Comparison of ENCODE assay signal across 16 mouse cellular contexts in genomic region chr19:17240170-17241077, GRCm38 (mm10).
DNase-seq lines count a peak whose midpoint lies in the region; ATAC-seq and TF ChIP-seq lines count a peak whose summit lies in the region.
"Had no signal": no experiment of that assay in that cellular context is flagged by ENCODE, and none has a peak within 500 bp of the region (broad histone marks: within the 10 kb centered on the region; RNA-seq: fewer than 3 reads in every experiment).

No protein-coding gene starts in this region.

- no peaks in the 10 kb centered on the region for H3K9me3 ChIP-seq in midbrain, postnatal 0 days (ENCODE audit: low read length)
- no peaks in the 10 kb centered on the region for H3K9me3 ChIP-seq in midbrain, embryonic 16.5 days (replicated peaks; ENCODE audit: control insufficient read depth, low read length, poor library complexity, severe bottlenecking)
- H3K9me3 ChIP-seq in forebrain, embryonic 10.5 days = no peaks in the 10 kb centered on the region
- H3K9me3 ChIP-seq: embryonic facial prominence, embryonic 10.5 days; G1E; heart, embryonic 12.5 days; limb, embryonic 15.5 days; midbrain, embryonic 10.5 days had no signal

- no peak for TF ChIP-seq CTCF in midbrain, postnatal 0 days (IDR thresholded peaks at IDR 0.05)

- no peak overlapping the region for H3K9ac ChIP-seq in midbrain, postnatal 0 days (replicated peaks; ENCODE audit: low read length, poor library complexity, severe bottlenecking)
- no peak overlapping the region for H3K9ac ChIP-seq in midbrain, embryonic 16.5 days (ENCODE audit: low read depth, low read length)
- H3K9ac ChIP-seq: heart, embryonic 12.5 days; limb, embryonic 15.5 days had no signal

- H3K4me3 ChIP-seq in midbrain, postnatal 0 days (ENCODE audit: low read depth, low read length) = no peak overlapping the region
- H3K4me3 ChIP-seq in midbrain, embryonic 16.5 days (ENCODE audit: low read depth, low read length) = no peak overlapping the region
- H3K4me3 ChIP-seq in forebrain, embryonic 10.5 days = no peak overlapping the region
- H3K4me3 ChIP-seq: embryonic facial prominence, embryonic 10.5 days; gastrocnemius, adult 2 months; heart, embryonic 12.5 days; limb, embryonic 15.5 days; midbrain, embryonic 10.5 days had no signal

- 87% methylated on average over 7 of the region's 7 CpGs for WGBS in midbrain, postnatal 0 days
- 90% methylated on average over 7 of the region's 7 CpGs for WGBS in midbrain, embryonic 16.5 days
- WGBS in forebrain, embryonic 10.5 days = 86% methylated on average over 7 of the region's 7 CpGs

- no peaks in the 10 kb centered on the region for H3K36me3 ChIP-seq in midbrain, postnatal 0 days (ENCODE audit: insufficient read depth, low read length)
- H3K36me3 ChIP-seq in midbrain, embryonic 16.5 days (ENCODE audit: control insufficient read depth, insufficient read depth, low read length) = no peaks in the 10 kb centered on the region
- H3K36me3 ChIP-seq in forebrain, embryonic 10.5 days (replicated peaks) = no peaks in the 10 kb centered on the region
- H3K36me3 ChIP-seq: embryonic facial prominence, embryonic 10.5 days; G1E; heart, embryonic 12.5 days; limb, embryonic 15.5 days; midbrain, embryonic 10.5 days had no signal

- no peaks in the 10 kb centered on the region for H3K27me3 ChIP-seq in midbrain, postnatal 0 days (ENCODE audit: insufficient read depth, low read length)
- no peaks in the 10 kb centered on the region for H3K27me3 ChIP-seq in midbrain, embryonic 16.5 days (ENCODE audit: control insufficient read depth, insufficient read depth, low read depth, low read length)
- no peaks in the 10 kb centered on the region for H3K27me3 ChIP-seq in forebrain, embryonic 10.5 days (ENCODE audit: poor library complexity, severe bottlenecking)
- H3K27me3 ChIP-seq: heart, embryonic 12.5 days; limb, embryonic 15.5 days had no signal

- no peak overlapping the region for H3K27ac ChIP-seq in midbrain, postnatal 0 days (ENCODE audit: low read depth, low read length)
- H3K27ac ChIP-seq in midbrain, embryonic 16.5 days (ENCODE audit: low read length) = no peak overlapping the region
- no peak overlapping the region for H3K27ac ChIP-seq in forebrain, embryonic 10.5 days
- H3K27ac ChIP-seq: embryonic facial prominence, embryonic 10.5 days; gastrocnemius, adult 2 months; limb, embryonic 15.5 days; midbrain, embryonic 10.5 days had no signal

- H3K4me1 ChIP-seq in midbrain, postnatal 0 days (ENCODE audit: insufficient read depth, low read length) = no peaks in the 10 kb centered on the region
- H3K4me1 ChIP-seq in midbrain, embryonic 16.5 days (ENCODE audit: control insufficient read depth, insufficient read depth, low read length) = no peaks in the 10 kb centered on the region
- H3K4me1 ChIP-seq in forebrain, embryonic 10.5 days = 0 out of 2 replicates have a peak, but pooled peaks cover 2% of the 10 kb centered on the region
- H3K4me1 ChIP-seq: heart, embryonic 12.5 days; limb, embryonic 15.5 days; midbrain, embryonic 10.5 days had no signal

- H3K4me2 ChIP-seq in midbrain, postnatal 0 days (ENCODE audit: low read depth, low read length, poor library complexity, severe bottlenecking) = no peak overlapping the region
- H3K4me2 ChIP-seq in midbrain, embryonic 16.5 days (ENCODE audit: low read length) = no peak overlapping the region
- H3K4me2 ChIP-seq: heart, embryonic 12.5 days; limb, embryonic 15.5 days had no signal

- ATAC-seq in cerebellum, adult (ENCODE audit: insufficient number of reproducible peaks, low FRiP score, low TSS enrichment) = peak; percentile 87
- no peak for ATAC-seq in midbrain, postnatal 0 days (ENCODE audit: low FRiP score)
- no peak for ATAC-seq in midbrain, embryonic 16.5 days
- peak; percentile 42; the same call in 1 of the 2 replicates for ATAC-seq in megakaryocyte progenitor cell, adult 5-6 weeks (replicated peaks; ENCODE audit: poor library complexity)
- ATAC-seq: activated CD4-positive, CD25-positive, alpha-beta regulatory T cell, adult 4 months; intestine, postnatal 0 days had no signal

- DNase-seq in cerebellum, postnatal 4 days (ENCODE audit: low spot score in 2 of 2) = no peak
- peak; percentile 18 for DNase-seq in midbrain, postnatal 0 days (ENCODE audit: low spot score)
- DNase-seq in cerebellum, adult 9-10 months = peak; percentile 92
- no peak for DNase-seq in adrenal gland, adult 2 months
- no peak for DNase-seq in forebrain, embryonic 10.5 days (ENCODE audit: extremely low spot score, low spot score)
- DNase-seq: gastrocnemius, adult 2 months had no signal

Comparison
In these comparisons a context has a peak if more than half of its experiments do, and no peak if none do; other contexts are left out.
1. DNase-seq: peak in midbrain, postnatal 0 days (single experiment) and cerebellum, adult 9-10 months (single experiment); none in cerebellum, postnatal 4 days (0 of 2), adrenal gland, adult 2 months (single experiment) and forebrain, embryonic 10.5 days (single experiment).
2. ATAC-seq: peak in cerebellum, adult (single experiment) and megakaryocyte progenitor cell, adult 5-6 weeks (single experiment); none in midbrain, postnatal 0 days (single experiment) and midbrain, embryonic 16.5 days (single experiment).